Mouse (Mus musculus): Measurements from ENCODE around the gene Dand5.

DNA sequence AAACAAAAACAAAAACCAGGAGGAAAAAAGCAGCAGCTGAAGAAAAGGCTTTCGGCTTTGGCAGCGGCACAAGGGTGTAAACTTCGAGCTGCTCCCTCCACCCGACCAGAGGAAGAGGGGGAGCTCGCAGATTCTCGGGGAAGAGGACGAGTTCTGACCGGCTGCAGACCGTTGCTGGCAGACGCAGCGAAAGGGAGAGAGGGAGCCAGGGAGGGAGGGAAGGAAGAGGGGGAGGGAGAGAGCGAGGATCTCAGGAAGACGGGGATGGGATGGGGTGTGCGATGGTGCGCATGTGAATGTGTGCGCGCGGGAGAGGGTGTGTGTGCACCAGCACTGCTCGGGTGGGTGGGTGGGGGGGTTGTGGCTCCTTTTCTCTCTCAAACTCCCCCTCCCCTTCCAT lies 48.8 kb downstream of the Dand5 start:
- TF ChIP-seq FLI1 (IDR thresholded peaks at IDR 0.05; ENCODE audit: low read length) (no peak), GATA1 (IDR thresholded peaks at IDR 0.05; ENCODE audit: borderline replicate concordance, low read length) (no peak)
